Mouse (Mus musculus): ENCODE measurements around the gene Acsf2.
"Not testable (repeated sequence)": the region's sequence is repeated elsewhere in the genome, so short reads cannot be mapped to it uniquely, and the experiment has no call there.

Acsf2 gene

GRCm38 (mm10) chr11:94601321-94602281 lies at the start of gene Acsf2:
TSS of gene Acsf2 (minus strand) at chr11:94601871.
- DNase-seq (ENCODE audit: low spot score in 2 of 2), result peak; percentile 68 to 75

GRCm38 (mm10) chr11:94651241-94651640 lies 49.6 kb upstream of the Acsf2 start:
- not testable (repeated sequence) for DNase-seq (ENCODE audit: low spot score in 2 of 2)

- no peak for DNase-seq (ENCODE audit: low spot score in 2 of 2)
Observed at GRCm38 (mm10) chr11:94646457-94646856, 44.8 kb upstream of the Acsf2 start.

- DNase-seq (ENCODE audit: low spot score in 2 of 2), result no peak
Observed at GRCm38 (mm10) chr11:94644461-94645219, 43.0 kb upstream of the Acsf2 start.

- no peak for DNase-seq (ENCODE audit: low spot score in 2 of 2)
Observed at GRCm38 (mm10) chr11:94634431-94634830, 32.8 kb upstream of the Acsf2 start.

GRCm38 (mm10) chr11:94632988-94633387 lies 31.3 kb upstream of the Acsf2 start:
- no peak for DNase-seq (ENCODE audit: low spot score in 2 of 2)

- no peak for DNase-seq (ENCODE audit: low spot score in 2 of 2)
Observed at GRCm38 (mm10) chr11:94631969-94632368, 30.3 kb upstream of the Acsf2 start.

GRCm38 (mm10) chr11:94630199-94631011 lies 28.7 kb upstream of the Acsf2 start:
- peak; percentile 39 to 50 for DNase-seq (ENCODE audit: low spot score in 2 of 2)

- no peak for DNase-seq (ENCODE audit: low spot score in 2 of 2)
Observed at GRCm38 (mm10) chr11:94629884-94630198, 28.2 kb upstream of the Acsf2 start.

- DNase-seq (ENCODE audit: low spot score in 2 of 2), result peak; percentile 95 to 96
Observed at GRCm38 (mm10) chr11:94629199-94629883, 27.7 kb upstream of the Acsf2 start, which contains the start of gene Lrrc59. TSS of gene Lrrc59 (plus strand) at chr11:94629767.

- no peak for DNase-seq (ENCODE audit: low spot score in 2 of 2)
Observed at GRCm38 (mm10) chr11:94622162-94622561, 20.5 kb upstream of the Acsf2 start.

- no peak for DNase-seq (ENCODE audit: low spot score in 2 of 2)
Observed at GRCm38 (mm10) chr11:94621458-94621852, 19.8 kb upstream of the Acsf2 start.

- DNase-seq (ENCODE audit: low spot score in 2 of 2), result no peak
Observed at GRCm38 (mm10) chr11:94620766-94621457, 19.2 kb upstream of the Acsf2 start.

- no peak for DNase-seq (ENCODE audit: low spot score in 2 of 2)
Observed at GRCm38 (mm10) chr11:94617646-94618045, 16.0 kb upstream of the Acsf2 start.

GRCm38 (mm10) chr11:94615494-94615893 lies 13.8 kb upstream of the Acsf2 start:
- no peak for DNase-seq (ENCODE audit: low spot score in 2 of 2)

GRCm38 (mm10) chr11:94614603-94615002 lies 12.9 kb upstream of the Acsf2 start:
- no peak for DNase-seq (ENCODE audit: low spot score in 2 of 2)

GRCm38 (mm10) chr11:94610744-94611740 lies 9.4 kb upstream of the Acsf2 start:
- no peak for DNase-seq (ENCODE audit: low spot score in 2 of 2)

- DNase-seq (ENCODE audit: low spot score in 2 of 2), result no peak
Observed at GRCm38 (mm10) chr11:94602356-94602955, 785 bp upstream of the Acsf2 start.

GRCm38 (mm10) chr11:94600447-94600846 lies 1.2 kb downstream of the Acsf2 start:
- no peak for DNase-seq (ENCODE audit: low spot score in 2 of 2)

Data from right cerebral cortex, postnatal 10 days (tissue).